Mouse (Mus musculus) c-Kit-positive CD71-positive TER-119-negative erythroid progenitor cells, embryonic 14.5 days (primary cell): ENCODE results near the gene Gpr107.

Source experiments
- DNase-seq: peaks from one replicate; pipeline ENCODE4 v3.0.0-alpha.2; 2013; ENCODE audit warnings: low read depth

Gpr107 gene

DNA sequence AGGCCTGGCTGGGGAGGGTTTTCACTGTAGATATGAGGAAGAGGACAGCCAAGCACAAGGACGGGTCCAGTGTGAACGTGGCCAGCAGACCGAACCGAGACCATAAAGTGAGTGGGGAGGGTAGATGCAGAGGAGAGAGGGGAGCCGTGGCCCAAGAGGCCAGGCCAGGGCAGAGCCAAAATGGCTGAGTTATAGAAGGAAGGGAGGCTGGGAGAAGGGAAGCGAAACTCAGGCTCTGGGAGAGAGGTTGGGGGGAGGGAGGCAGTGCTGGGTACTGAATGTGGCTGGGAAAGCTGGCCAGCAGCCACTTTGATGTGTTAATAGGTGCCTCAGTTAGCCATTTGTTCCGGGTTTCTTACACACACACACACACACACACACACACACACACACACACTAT is 24.9 kb upstream of the Gpr107 start:
- DNase-seq = no peak

DNA sequence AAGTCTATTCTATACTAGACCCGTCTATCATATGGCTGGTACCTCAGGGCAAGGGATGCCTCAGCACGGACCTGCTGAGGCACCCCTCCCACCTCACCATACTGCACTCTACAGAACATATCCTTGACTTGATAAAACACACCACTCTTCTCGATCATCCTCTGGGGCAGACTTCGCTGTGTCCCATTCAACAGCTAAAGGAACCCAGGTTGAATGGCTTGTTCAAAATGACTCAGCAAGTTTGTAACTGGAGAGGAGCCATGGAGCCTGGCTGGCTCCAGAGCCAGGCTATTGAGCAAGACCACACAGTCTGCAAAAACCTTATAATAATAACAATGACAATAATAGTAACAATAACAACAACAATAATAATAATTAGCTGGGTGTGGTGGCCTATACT is 24.2 kb upstream of the Gpr107 start:
- no peak for DNase-seq

DNA sequence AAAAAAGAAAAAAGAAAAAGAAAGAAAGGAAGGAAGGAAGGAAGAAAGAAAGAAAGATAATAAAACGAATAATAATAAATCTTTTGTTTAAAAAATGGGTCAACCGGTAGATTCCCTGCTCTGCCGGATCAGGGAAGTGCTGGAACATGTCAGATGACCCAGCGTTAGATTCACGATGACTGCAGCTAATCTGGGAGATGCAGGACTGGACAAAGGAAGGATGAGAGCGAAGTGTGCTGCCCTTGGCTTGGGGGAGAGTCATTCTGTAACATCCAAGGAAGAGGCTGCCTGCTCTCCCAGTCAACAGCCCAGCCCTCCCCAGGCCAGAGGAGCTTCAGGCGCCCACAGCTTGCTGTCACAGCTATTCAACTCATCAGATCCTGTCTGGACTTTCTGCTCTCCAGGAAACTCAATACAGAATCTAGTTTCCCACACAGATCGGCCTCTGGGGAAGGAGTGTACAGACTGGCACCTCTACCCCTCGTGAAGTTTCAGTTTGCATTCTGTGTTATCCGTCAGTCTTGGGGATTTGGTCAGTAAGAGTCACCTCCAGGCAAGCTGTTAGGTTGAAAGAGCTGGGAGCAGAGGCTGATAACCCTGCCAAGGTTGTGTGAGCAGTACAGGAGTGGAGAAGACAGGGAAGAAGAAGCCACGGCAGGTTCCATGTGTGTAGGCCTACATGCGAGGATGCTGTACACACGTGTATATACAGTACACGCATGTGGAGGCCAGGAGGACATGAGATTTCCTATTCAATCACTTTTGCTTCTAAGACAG is 22.2 kb upstream of the Gpr107 start:
- DNase-seq = no peak

DNA sequence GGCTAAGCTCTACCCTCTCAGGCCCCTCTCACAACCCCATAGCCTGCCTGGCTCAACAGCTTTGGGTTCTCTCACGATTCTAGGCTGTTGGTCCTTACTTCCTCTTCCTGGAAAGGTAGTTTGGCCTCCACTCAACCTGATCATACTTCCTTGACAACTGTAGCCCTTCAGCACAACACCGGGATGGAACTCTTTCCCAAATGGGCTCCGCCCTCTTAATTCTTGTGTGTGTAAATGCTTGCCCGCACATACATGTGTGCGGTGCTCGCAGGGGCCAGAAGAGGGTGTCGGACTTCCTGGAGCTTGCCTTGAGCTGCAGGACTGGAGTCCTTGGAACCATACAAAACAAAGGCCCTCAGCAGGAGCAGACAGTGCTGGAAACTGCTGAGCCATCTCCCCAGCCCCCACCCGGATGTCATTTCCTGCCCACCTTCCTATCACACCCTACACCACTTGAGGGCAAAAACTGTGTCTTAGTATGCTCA is 21.3 kb upstream of the Gpr107 start:
- no peak for DNase-seq

DNA sequence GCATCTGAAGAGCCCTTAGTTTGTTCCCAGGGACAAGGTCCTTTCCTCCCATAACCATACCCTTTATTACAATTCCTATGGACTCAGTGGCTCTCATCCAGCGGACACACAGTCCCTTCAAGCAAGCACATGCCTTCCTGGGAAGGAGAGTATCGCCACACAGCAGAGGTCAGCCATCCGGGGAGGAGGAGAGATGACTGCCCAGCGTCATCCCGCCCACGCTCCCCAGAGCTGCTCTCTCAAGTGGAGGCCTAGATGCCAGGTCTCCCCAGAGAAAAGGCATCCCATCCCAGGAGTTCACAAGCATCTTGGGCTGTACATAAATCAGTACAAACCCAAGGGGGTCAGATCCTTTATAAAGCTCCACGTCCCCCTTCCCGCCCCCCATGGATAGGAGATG is 19.4 kb upstream of the Gpr107 start:
- no peak for DNase-seq

DNA sequence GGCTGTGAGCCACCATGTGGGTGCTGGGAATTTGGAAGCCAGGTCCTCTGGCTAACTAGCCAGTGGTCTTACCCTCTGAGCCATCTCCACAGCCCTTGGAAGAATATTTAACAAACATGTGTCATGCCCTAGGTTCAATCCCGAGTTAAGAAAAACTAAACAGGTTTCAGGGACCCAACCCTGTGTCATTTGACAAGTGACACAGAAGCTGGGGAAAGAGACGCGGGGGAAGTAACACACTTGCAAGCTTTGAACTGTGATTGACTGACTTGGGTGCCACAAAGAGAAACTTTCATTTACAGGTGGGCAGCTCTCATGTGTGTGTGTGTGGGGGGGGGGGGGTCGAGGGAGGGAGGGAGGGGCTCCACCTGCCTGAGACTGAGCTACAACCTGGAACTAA is 18.1 kb upstream of the Gpr107 start:
- DNase-seq = no peak

DNA sequence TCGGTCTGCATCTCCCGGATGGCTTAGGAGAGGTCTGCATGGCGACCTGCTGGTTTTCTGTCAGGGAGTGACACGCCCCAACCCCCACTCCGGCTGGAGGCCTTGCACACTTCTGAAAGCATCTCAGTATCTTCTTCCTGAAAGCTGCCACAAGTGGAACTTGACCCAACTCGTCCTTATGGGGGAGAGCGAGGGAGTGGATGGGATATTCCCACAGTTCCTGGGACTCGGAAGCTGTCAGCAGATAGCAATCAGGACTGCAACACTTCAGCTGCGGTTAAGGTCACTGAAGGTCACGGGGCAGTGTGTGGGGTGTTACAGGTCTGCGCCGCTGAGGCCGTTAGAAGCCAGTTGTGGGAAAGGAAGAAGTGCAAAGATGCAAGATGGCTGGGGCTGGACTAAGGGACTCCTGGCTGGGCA is 16.6 kb upstream of the Gpr107 start:
- no peak for DNase-seq

DNA sequence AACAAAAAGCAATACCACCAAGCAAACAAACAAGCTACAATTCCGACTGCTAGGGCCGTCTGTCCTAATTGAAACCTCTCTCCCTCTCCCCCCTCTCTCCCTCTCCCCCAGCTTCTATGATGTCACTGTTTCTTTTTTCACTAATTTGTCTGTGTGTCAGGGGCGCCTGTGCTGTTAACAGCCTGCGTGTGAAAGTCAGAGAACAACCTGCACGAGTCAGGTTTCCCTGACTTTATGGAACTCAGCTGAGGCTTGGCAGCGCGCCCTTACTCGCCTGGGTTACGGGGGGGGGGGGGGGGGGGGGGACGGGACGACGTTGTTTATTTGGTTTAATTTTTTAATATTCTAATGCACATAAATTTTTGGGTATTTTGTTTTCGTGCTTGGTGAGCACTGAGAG is 15.8 kb upstream of the Gpr107 start:
- no peak for DNase-seq

DNA sequence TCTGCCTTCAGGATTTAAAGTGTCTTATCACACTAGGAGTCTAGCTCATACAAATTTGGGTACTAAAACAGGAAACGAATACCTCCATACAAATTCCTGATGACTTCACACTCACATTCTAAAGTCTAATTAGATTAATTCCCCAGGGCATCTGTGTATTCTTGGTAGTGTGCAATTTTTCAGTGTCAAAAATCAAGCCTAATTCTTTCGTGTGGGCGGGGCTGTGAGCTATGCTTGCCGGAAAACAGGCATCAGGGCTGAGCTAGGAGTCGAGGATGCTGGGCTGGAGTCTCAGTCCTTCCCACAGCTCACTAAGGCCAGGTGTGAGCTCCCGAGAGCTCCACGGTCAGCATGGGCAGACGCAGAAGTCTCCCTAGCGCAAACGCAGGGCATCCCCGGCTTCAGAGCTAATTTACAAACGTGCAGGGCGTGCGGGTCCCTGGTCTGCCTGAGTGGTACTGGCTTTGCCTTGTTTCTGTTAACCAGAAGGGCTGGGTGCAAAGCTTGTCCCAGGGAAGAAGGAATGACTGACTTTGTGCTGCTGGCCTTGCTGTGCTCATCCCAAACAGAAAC is 15.0 kb upstream of the Gpr107 start:
- DNase-seq = no peak

DNA sequence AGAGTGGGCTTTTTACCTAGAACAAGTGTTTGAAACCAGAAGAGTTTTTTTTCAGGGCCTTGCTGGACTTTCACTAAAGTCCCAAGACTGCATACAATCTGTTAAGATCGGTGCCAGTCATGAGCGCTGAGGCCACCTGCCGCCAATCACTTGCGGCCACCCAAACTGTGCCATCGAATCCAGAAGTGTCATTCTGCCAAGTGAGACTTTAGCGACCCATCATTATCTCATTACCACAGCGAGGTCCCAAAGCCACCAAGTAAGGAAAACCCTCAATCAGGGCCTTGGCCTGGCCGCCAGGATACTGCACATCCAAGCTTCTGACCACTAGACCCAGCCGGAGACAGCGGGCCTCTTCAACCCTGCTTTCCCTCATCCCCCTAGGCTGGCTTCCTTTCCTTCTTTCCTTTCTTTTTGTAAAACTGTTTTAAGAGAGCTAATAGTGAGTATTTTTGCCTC is 12.9 kb upstream of the Gpr107 start:
- DNase-seq = no peak

DNA sequence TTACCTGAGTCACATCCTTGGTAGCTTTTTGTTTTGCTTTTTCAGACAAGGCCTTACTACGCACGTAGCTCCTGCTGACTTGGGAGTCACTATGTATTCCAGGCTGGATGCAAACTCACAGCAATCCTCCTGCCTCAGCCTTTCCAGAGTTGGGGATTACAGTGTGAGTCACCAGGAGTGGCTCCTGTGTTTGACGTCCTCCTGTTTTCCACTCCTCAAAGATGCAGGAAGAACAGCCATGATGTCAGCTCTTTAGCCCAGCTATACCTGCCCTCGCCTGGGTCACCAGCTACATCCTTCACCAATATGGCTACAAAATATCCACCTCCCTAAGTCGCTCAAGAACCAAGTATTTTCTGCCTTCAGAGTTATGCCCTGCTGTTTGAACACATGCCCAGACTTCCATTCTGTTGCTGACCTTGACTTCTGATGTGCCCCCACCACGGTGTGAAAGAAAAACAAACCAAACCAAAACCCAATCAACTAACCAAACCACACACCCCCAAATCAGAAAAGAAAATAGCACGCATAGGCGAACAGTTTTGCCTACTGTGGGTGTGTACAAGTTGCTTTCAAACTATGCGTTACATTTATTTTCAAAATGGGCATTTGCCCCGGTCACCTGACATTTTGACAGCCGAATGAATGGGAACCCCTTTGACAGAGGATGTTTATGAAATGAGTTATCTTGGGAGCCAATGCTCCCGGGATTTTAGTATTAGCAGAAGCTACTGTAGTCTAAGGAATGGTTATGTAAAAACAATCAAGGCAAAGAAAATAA is 11.9 kb upstream of the Gpr107 start:
- no peak for DNase-seq

DNA sequence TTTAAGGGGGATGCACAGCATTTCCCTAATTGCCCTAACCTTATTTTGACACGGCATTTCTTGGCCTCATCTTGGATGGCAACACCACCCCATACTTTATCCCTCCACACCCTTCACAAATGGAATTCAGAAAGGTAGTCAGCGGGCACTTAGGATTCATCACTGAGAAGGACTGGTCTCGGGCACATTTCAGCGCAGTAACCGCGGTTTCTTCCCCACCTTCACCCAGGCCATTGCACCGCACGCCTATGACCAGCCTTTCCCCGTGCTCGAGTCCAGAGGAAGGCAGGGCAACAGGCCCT is 11.4 kb upstream of the Gpr107 start:
- DNase-seq = no peak

DNA sequence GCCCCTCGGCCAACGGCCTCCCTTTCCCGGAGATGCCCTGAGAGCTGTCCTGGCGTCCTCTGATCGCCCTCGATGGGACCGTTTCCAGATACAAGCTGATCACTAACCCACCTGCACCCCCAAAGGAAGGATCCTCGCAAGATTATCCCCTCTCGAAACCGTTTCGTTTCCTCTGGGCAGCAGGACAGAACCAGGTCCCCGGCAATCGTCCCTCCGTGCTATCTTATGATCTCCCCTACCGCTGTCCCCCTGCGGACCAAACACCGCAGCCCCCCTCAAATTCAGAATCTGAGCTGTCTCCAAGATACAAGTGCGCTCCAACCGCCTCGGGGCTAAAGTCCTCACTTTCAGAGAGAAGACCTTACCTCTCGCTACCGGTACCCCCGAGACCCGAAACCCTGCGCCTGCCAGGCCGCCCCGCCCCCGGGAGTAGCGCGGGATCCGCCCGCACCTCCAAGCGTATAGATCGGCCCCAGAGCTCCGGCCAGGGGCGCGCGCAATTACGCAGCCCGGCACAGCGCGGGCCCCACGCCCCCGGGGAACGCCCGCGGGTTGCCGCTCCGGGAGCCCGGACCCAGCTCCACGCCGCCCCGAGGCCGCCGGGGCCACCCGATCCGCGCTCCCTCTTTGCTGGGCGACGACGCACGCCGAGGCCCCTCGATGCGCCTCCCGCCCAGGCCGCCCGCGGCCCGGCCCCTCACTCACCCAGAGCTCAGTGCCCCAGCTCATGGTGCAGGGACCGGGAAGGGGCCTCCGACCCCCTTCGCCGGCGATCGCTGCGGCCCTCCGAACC is 10.8 kb upstream of the Gpr107 start:
- DNase-seq = no peak

DNA sequence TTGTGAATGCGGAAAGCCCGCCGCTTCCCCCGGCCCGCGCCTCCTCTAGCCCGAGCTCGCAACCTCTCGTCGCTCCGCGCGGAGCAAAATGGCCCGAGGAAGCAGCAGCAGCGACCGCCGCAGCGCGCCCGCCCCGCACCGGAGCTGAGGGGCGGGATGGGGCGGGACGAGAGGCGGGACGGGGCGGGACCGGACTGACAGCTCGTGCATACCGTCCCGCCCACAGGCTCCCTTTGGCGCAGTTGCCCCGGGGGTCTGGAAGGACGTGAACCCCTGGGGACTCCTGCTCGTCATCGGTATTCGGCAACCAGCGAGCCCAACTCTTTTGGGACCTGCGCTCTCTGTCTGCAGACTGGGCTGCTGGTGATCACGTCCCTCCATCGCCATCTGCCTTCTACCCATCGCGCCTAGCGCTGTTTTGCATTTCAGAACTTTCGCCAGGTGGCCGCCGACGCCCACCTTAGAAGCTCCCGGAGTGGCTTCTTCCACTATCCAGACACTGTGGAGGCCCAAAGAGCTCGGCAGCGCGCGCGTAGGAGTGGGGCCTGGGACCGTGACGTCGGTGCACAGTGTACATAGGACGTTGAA is 10.2 kb upstream of the Gpr107 start, which contains the start of gene Fnbp1:
Gene Fnbp1, minus strand, starts transcription at position 142 of the 588 bp plus-strand sequence.
- DNase-seq = peak; percentile 63

DNA sequence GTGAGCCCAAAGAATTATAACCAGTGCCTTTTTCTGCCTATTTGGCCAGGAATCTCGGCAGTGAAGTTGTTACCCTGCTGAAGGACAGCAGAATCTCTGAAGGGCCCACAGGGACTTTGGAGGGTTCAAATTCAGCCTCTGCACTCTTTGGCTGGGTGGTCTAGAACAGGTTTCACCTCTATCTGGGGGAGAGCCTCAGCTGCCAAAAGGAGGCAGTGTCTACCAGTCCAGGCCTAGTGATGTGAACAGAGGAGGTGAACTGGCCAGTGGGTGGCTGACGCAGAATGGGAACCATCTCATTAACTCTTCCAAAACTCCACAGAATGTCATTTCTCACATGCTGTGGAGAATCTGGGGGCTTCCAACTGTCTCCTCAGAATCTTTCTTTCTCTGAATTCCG is 9.6 kb upstream of the Gpr107 start:
- DNase-seq = no peak

DNA sequence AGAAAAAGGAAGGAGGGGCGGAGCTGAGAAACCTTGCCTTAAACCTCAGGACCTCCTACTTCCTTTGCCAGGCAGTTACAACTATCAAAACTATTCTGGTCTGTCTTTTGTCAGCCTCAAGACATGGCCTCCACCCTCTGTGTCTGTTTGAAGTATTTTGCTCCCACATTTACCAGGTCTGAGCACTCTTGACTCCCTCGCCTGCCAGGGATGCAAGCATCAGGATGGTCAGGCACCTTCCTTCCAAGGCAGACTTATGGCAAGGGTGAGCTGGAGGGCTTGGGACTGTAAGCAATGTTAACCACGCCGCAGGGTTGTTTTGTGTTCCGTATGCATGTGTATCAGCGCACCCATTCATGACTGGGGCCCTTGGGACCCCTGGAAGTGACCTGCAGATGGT is 8.8 kb upstream of the Gpr107 start:
- no peak for DNase-seq

DNA sequence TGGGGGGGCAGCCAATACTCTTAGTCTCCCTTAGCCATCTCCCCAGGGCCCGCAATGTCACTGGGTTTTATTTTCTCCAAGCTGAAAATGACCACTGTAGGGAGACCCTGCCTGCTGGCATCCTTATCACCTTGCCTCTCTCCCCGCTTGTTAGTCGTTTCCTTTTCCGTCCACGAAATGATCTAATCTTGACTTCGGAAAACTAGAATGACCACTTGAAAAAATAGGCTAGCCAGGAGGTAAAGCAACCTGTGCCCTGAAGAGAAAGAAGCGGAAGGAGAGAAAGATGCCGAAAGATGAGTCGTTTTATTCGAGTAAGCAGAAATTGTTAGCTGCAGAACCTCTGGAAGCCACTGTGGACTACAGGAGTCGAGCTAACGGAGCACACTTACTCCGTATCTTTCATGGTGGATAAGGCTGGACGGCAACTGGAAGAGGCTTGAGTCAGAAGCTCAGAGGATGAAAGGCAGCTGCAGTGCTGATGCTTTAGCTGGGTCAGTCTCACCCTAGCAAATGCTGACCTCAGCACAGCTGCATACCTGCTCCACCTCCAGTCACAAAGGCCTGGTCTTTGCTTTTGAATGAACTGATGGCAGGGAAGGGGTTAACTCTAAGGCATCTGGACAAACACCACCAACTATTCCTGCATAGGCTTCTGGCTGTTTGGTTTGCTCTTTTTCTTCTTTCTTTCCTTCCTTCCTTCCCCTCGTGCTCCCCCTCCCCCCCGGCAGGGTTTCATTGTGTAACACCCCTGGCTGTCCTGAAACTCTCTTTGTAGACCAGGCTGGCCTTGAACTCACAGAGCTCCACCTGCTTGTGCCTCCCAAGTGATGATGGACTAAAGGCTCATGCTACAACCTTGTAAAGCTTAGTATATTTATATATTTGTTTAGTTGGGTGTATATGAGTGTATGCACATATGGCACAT is 8.1 kb upstream of the Gpr107 start:
- DNase-seq = no peak

DNA sequence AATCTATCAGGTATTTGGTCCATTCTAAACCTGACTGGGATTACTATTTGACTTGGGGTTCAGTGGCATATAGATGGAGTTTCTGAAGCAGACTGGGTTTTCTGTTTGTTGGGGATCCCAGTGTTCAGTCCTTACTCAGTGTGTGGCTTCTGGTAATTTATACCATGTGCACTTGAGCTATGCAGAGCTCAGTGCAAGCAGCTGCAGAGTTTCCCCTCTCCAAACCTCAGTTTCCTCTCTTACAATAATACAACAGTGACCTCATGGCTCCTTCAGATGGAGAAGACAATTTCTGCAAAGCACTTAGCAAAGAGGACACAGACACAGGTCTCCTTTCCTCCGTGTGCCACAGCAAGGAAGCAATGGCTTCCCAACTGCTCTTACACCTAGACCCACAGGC is 7.2 kb upstream of the Gpr107 start:
- DNase-seq = no peak

DNA sequence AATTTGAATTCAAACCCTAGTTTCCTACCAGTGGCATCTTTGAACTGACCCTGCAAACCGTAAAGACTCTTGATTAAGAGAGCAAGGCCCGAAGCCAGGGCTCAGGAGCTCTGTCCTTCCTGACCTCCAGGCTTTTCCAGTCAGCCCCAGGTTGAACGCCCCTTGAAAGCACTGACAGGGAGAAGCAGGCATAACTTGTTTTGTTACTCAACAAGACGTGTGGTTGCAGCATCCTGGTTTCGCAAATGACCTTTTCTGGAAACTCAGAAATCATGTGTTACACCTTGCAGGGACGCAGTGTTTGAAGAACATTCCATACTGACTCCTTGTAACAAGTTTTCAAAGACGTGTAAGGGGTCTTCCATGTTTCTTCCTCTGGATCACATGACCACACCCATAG is 5.1 kb upstream of the Gpr107 start:
- no peak for DNase-seq

DNA sequence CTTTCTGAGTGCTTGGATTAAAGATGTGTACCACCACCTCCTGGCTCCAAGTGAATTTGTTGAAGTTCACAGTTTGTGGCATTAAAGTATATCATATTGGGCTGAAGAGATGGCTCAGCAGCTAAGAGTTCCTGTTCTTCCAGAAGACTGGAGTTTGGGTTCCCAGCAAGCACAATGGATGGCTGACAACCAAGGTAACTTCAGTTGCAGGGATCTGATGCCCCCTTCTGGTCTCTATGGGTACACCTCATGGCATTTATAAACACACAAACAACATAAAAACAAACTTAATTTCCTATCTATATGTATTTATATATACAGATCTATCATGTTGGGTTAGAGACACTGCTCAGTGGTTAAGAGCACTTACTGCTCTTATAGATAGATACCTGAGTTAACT is 1.4 kb upstream of the Gpr107 start:
- peak; percentile 48 for DNase-seq

DNA sequence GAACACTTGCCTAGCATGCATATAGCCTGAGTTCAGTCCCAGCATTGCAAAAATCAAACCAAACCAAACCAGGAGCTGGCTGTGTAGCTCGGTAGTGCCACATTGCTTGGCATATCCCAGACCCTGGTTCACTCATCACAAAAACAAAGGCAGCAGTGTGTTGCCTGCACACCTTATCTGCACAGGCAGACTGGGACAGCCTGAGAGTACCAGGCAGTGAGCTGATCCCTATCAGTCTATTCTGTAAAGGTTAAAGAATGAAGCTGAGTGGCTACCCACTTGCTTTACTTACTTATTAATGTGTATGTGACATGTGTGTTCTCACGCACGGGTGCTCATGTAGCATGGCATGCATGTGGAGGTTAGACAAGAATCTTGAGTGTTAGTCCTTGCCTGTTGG is 4.7 kb downstream of the Gpr107 start:
- DNase-seq = no peak
